Mouse (Mus musculus) C2C12 (cell line): Measurements from ENCODE around the gene Glb1l. TPM values are rescaled to one million over a fixed set of nuclear protein-coding genes. Genes with fewer than 3 reads are reported as not detected.
A peak's percentile ranks its signal among the peaks of the same experiment; 100 is the strongest.

Experiments used
- H3K27me3 ChIP-seq: one replicate; pipeline ENCODE4 v1.6.1; 2011; ENCODE audit not compliant: control insufficient read depth, insufficient read depth, insufficient read length
- H3K36me3 ChIP-seq: one replicate; pipeline ENCODE4 v1.6.1; 2011; ENCODE audit not compliant: control insufficient read depth, insufficient read depth
- H3K4me3 ChIP-seq: one replicate; pipeline ENCODE4 v1.5.1; 2011; ENCODE audit warnings: mild to moderate bottlenecking, control low read depth; ENCODE audit not compliant: poor library complexity, insufficient read depth, severe bottlenecking
- H3K79me2 ChIP-seq: one replicate; pipeline ENCODE4 v1.6.1; 2011; ENCODE audit not compliant: control insufficient read depth, insufficient read depth
- H3K79me3 ChIP-seq: one replicate; pipeline ENCODE4 v1.6.1; 2011; ENCODE audit warnings: low read depth, control low read depth
- H3ac ChIP-seq: one replicate; pipeline ENCODE3; 2011; ENCODE audit warnings: low read depth; ENCODE audit not compliant: control insufficient read depth, insufficient read length
- CEBPB ChIP-seq: IDR thresholded peaks from one replicate; pipeline ENCODE4 v1.6.1; 2011; ENCODE audit warnings: low read depth, mild to moderate bottlenecking, control low read depth, moderate library complexity
- CTCF ChIP-seq: IDR thresholded peaks from one replicate; pipeline ENCODE4 v1.5.1; 2011; ENCODE audit not compliant: control insufficient read depth, insufficient read depth, insufficient read length
- FOSL1 ChIP-seq: IDR thresholded peaks from one replicate; pipeline ENCODE4 v1.8.0; 2011; ENCODE audit warnings: mild to moderate bottlenecking, low read length; ENCODE audit not compliant: poor library complexity, insufficient read depth, severe bottlenecking
- MAX ChIP-seq: IDR thresholded peaks from one replicate; pipeline ENCODE4 v1.6.1; 2011; ENCODE audit warnings: mild to moderate bottlenecking, control low read depth
- MYOD1 ChIP-seq: IDR thresholded peaks from one replicate; pipeline ENCODE4 v1.6.1; 2011; ENCODE audit warnings: low read depth; ENCODE audit not compliant: control insufficient read depth, insufficient read length
- MYOG ChIP-seq: IDR thresholded peaks from one replicate; pipeline ENCODE4 v1.6.1; 2011; ENCODE audit not compliant: control insufficient read depth, insufficient read length; ENCODE audit errors: extremely low read depth
- USF1 ChIP-seq: IDR thresholded peaks from one replicate; pipeline ENCODE4 v1.6.1; 2011; ENCODE audit warnings: low read depth, mild to moderate bottlenecking, control low read depth, moderate library complexity
- polyA plus RNA-seq: library from polyadenylated mRNA; unstranded; fragments of >200 nt; fragmentation: generic; extraction: Trizol; gene quantifications from one replicate; pipeline ENCODE4 v1.2.1, GENCODE M21; 2012; ENCODE audit warnings: missing spikeins

The Glb1l gene
- polyA plus RNA-seq, 1 experiment = 1.3 TPM

GRCm38 (mm10) chr1:75191622-75192402 is 18.8 kb downstream of the Glb1l start, which contains the start of the genes Ankzf1 and Atg9a:
TSS of gene Ankzf1 (plus strand) at chr1:75192151.
TSS of gene Atg9a (minus strand) at chr1:75192196.
- Histone ChIP-seq H3K4me3 (peak within 1 kb of the TSS; percentile 75), H3K27me3 (no peaks in the 10 kb centered on the region), H3ac (peak within 1 kb of the TSS; percentile 81), H3K79me2 (peaks cover 8% of the 10 kb centered on the region), H3K79me3 (peaks cover 3% of the 10 kb centered on the region), H3K36me3 (no peaks in the 10 kb centered on the region)
- no peak for TF ChIP-seq CEBPB

- Histone ChIP-seq H3K79me2 (peaks cover 8% of the 10 kb centered on the region), H3ac (peak overlapping the region; percentile 81), H3K4me3 (peak overlapping the region; percentile 75), H3K36me3 (peaks cover 3% of the 10 kb centered on the region), H3K27me3 (no peaks in the 10 kb centered on the region), H3K79me3 (peaks cover 3% of the 10 kb centered on the region)
- TF ChIP-seq USF1 (no peak), CEBPB (no peak), CTCF (no peak), FOSL1 (no peak), MYOG (no peak), MYOD1 (no peak), MAX (no peak)
These were observed 19.4 kb downstream of the Glb1l start for GRCm38 (mm10) chr1:75191258-75191621.

- H3K36me3 ChIP-seq = peaks cover 6% of the 10 kb centered on the region
- no peak for TF ChIP-seq MYOG
- no peak for TF ChIP-seq MYOD1
- TF ChIP-seq FOSL1 = no peak
- no peak for TF ChIP-seq MAX
- TF ChIP-seq USF1 = no peak
- H3K4me3 ChIP-seq = no peak overlapping the region
- no peaks in the 10 kb centered on the region for H3K27me3 ChIP-seq
- peaks cover 8% of the 10 kb centered on the region for H3K79me2 ChIP-seq
- H3ac ChIP-seq = no peak overlapping the region
- H3K79me3 ChIP-seq = peaks cover 3% of the 10 kb centered on the region
These were observed 20.0 kb downstream of the Glb1l start for GRCm38 (mm10) chr1:75190577-75190976.

GRCm38 (mm10) chr1:75187914-75188483 is 22.6 kb downstream of the Glb1l start:
- H3K79me3 ChIP-seq = peaks cover 3% of the 10 kb centered on the region
- no peak overlapping the region for H3ac ChIP-seq
- no peak for TF ChIP-seq FOSL1
- no peak for TF ChIP-seq MYOG
- no peak for TF ChIP-seq CEBPB
- TF ChIP-seq MYOD1 = no peak
- TF ChIP-seq USF1 = no peak
- no peak for TF ChIP-seq MAX
- TF ChIP-seq CTCF = no peak
- H3K79me2 ChIP-seq = peaks cover 8% of the 10 kb centered on the region
- H3K4me3 ChIP-seq = no peak overlapping the region
- H3K36me3 ChIP-seq = peaks cover 6% of the 10 kb centered on the region
- H3K27me3 ChIP-seq = no peaks in the 10 kb centered on the region

- TF ChIP-seq MAX (no peak), FOSL1 (no peak), CEBPB (no peak), MYOD1 (no peak), USF1 (no peak), MYOG (no peak), CTCF (no peak)
- Histone ChIP-seq H3K27me3 (no peaks in the 10 kb centered on the region), H3K79me2 (peaks cover 8% of the 10 kb centered on the region), H3K79me3 (peaks cover 3% of the 10 kb centered on the region), H3K4me3 (no peak overlapping the region), H3ac (no peak overlapping the region), H3K36me3 (peaks cover 6% of the 10 kb centered on the region)
These were observed 23.5 kb downstream of the Glb1l start for GRCm38 (mm10) chr1:75187126-75187525.
